ENCODE assay signal across 1 mouse cellular context in genomic region chr12:112825901-112826300, GRCm38 (mm10).
TF ChIP-seq lines count a peak whose summit lies in the region.

No protein-coding gene starts in this region.

TF ChIP-seq in myocyte, 11 proteins besides CTCF, POLR2A, EP300 and RAD21:
- TF ChIP-seq POLR2AphosphoS2 (IDR thresholded peaks at IDR 0.05; ENCODE audit: insufficient read length, low read depth) (no peak), MYOG (IDR thresholded peaks at IDR 0.05; ENCODE audit: control insufficient read depth in 1 of 3, insufficient read depth in 1 of 3, insufficient read length in 2 of 3, low read depth in 2 of 3) (no peak), REST (IDR thresholded peaks at IDR 0.05; ENCODE audit: insufficient read depth, insufficient read length) (no peak), USF1 (IDR thresholded peaks at IDR 0.05; ENCODE audit: low read depth) (no peak), CEBPB (IDR thresholded peaks at IDR 0.05; ENCODE audit: insufficient read depth, poor library complexity, severe bottlenecking) (no peak), TCF12 (IDR thresholded peaks at IDR 0.05; ENCODE audit: insufficient read depth, poor library complexity, severe bottlenecking) (no peak), TCF3 (IDR thresholded peaks at IDR 0.05; ENCODE audit: insufficient read length, low read depth) (no peak), MAX (IDR thresholded peaks at IDR 0.05; ENCODE audit: low read depth) (no peak), SRF (IDR thresholded peaks at IDR 0.05; ENCODE audit: control insufficient read depth, insufficient read length, low read depth) (no peak), E2F4 (IDR thresholded peaks at IDR 0.05; ENCODE audit: insufficient read depth) (no peak), MYOD1 (IDR thresholded peaks at IDR 0.05; ENCODE audit: control insufficient read depth in 1 of 3, insufficient read length in 2 of 3, low read depth in 2 of 3) (no peak)
